Mouse (Mus musculus) macrophage (primary cell): Measurements from ENCODE around the gene Hnf1a. TPM values are rescaled to one million over a fixed set of nuclear protein-coding genes. Genes with fewer than 3 reads are reported as not detected.

Source experiments
- H3K27ac ChIP-seq: fragments of 350-480 bp; formaldehyde crosslinking; 2 replicates; pipeline ENCODE4 v1.9.0; 2021
- H3K36me3 ChIP-seq: fragments of 350-480 bp; formaldehyde crosslinking; 2 replicates; pipeline ENCODE4 v1.9.0; 2021; ENCODE audit errors: inconsistent target
- H3K4me3 ChIP-seq: fragments of 350-480 bp; formaldehyde crosslinking; 2 replicates; pipeline ENCODE4 v1.9.0; 2021; ENCODE audit errors: inconsistent target
- H3K79me2 ChIP-seq: fragments of 350-480 bp; formaldehyde crosslinking; 2 replicates; pipeline ENCODE4 v1.9.0; 2021; ENCODE audit errors: inconsistent target
- WGBS: methylation state at CpG from one replicate; pipeline ENCODE4 v1.1.7; 2026; ENCODE audit warnings: inconsistent platforms; ENCODE audit not compliant: missing documents; 5-methylcytosine and 5-hydroxymethylcytosine counted together
- polyA plus RNA-seq: library from polyadenylated mRNA; stranded (reverse); fragments of 250-400 nt; gene quantifications from 3 replicates; pipeline ENCODE4 v1.2.4, GENCODE M21; 2018; ENCODE audit warnings: inconsistent platforms
- total RNA-seq, 78 experiments: library from RNA; depleted of rRNA; stranded (reverse); fragments of 250-400 nt; gene quantifications; 1 replicate in 9 of 78; 2 replicates in 24 of 78; 3 replicates in 43 of 78; 4 replicates in 2 of 78; pipeline ENCODE4 v1.2.4; 2018; ENCODE audit warnings: inconsistent platforms in 56 of 78

The Hnf1a gene
- total RNA-seq (2018; cell fraction: chromatin; rRNA removed): not detected
- under 1 TPM in 1 of 26 experiments, not detected in 25; 0.05 TPM for total RNA-seq (2018; cell fraction: cytosol; rRNA removed)
- not detected for total RNA-seq (2018; cell fraction: nucleus; rRNA removed)
- not detected in 3 replicates for polyA plus RNA-seq

- H3K79me2 ChIP-seq: no peaks in the 10 kb centered on the region
- no peak within 1 kb of the TSS for H3K4me3 ChIP-seq
- no peak within 1 kb of the TSS for H3K27ac ChIP-seq
- WGBS: 95% methylated on average over 13 of the region's 17 CpGs
- no peaks in the 10 kb centered on the region for H3K36me3 ChIP-seq
Observed at GRCm38 (mm10) chr5:114970824-114971227, at the start of gene Hnf1a. TSS of gene Hnf1a (minus strand) at chr5:114971094.

- H3K4me3 ChIP-seq: no peak overlapping the region
- H3K36me3 ChIP-seq: no peaks in the 10 kb centered on the region
- H3K27ac ChIP-seq: no peak overlapping the region
- peaks cover 100% of the 10 kb centered on the region for H3K79me2 ChIP-seq
- 20% methylated on average over 4 of the region's 4 CpGs for WGBS
Observed at GRCm38 (mm10) chr5:115018813-115019212, 47.9 kb upstream of the Hnf1a start.

- 7% methylated on average over 2 of the region's 2 CpGs for WGBS
- H3K4me3 ChIP-seq: no peak overlapping the region
- no peaks in the 10 kb centered on the region for H3K36me3 ChIP-seq
- peaks cover 100% of the 10 kb centered on the region for H3K79me2 ChIP-seq
- H3K27ac ChIP-seq: no peak overlapping the region
Observed at GRCm38 (mm10) chr5:115018270-115018669, 47.4 kb upstream of the Hnf1a start.

GRCm38 (mm10) chr5:115015121-115015520 is 44.2 kb upstream of the Hnf1a start:
- H3K4me3 ChIP-seq: no peak overlapping the region
- 13% methylated on average over 4 of the region's 4 CpGs for WGBS
- H3K79me2 ChIP-seq: peaks cover 86% of the 10 kb centered on the region
- no peaks in the 10 kb centered on the region for H3K36me3 ChIP-seq
- no peak overlapping the region for H3K27ac ChIP-seq

- Histone ChIP-seq H3K79me2 (peaks cover 81% of the 10 kb centered on the region), H3K36me3 (no peaks in the 10 kb centered on the region), H3K4me3 (no peak overlapping the region), H3K27ac (no peak overlapping the region)
- 50% methylated on average over 1 of the region's 1 CpGs for WGBS
Observed at GRCm38 (mm10) chr5:115014570-115014969, 43.7 kb upstream of the Hnf1a start.

GRCm38 (mm10) chr5:115013436-115013835 is 42.5 kb upstream of the Hnf1a start:
- no peaks in the 10 kb centered on the region for H3K36me3 ChIP-seq
- no peak overlapping the region for H3K27ac ChIP-seq
- H3K4me3 ChIP-seq: no peak overlapping the region
- WGBS: 79% methylated on average over 3 of the region's 3 CpGs
- peaks cover 69% of the 10 kb centered on the region for H3K79me2 ChIP-seq

- under 1% methylated on average over 58 of the region's 63 CpGs for WGBS
Observed at GRCm38 (mm10) chr5:115011519-115012261, 40.8 kb upstream of the Hnf1a start.

GRCm38 (mm10) chr5:115011217-115011518 is 40.3 kb upstream of the Hnf1a start:
- Histone ChIP-seq H3K36me3 (no peaks in the 10 kb centered on the region), H3K27ac (no peak overlapping the region)

More at GRCm38 (mm10) chr5:115011519-115012261, 40.8 kb upstream of the Hnf1a start:
- H3K4me3 ChIP-seq: peak overlapping the region; percentile 82
- H3K79me2 ChIP-seq: peaks cover 52% of the 10 kb centered on the region
- peak overlapping the region; percentile 17 for H3K27ac ChIP-seq
- H3K36me3 ChIP-seq: no peaks in the 10 kb centered on the region

GRCm38 (mm10) chr5:115010577-115011216 is 39.8 kb upstream of the Hnf1a start, which contains the start of gene Sppl3:
TSS of gene Sppl3 (plus strand) at chr5:115011137.
- Histone ChIP-seq H3K36me3 (no peaks in the 10 kb centered on the region), H3K79me2 (peaks cover 42% of the 10 kb centered on the region), H3K4me3 (peak within 1 kb of the TSS; percentile 82), H3K27ac (peak within 1 kb of the TSS; percentile 46)
- 2% methylated on average over 53 of the region's 65 CpGs for WGBS

More at GRCm38 (mm10) chr5:115011217-115011518, 40.3 kb upstream of the Hnf1a start:
- 1% methylated on average over 15 of the region's 57 CpGs for WGBS
- H3K4me3 ChIP-seq: no peak overlapping the region
- peaks cover 47% of the 10 kb centered on the region for H3K79me2 ChIP-seq

GRCm38 (mm10) chr5:115009961-115010360 is 39.1 kb upstream of the Hnf1a start:
- Histone ChIP-seq H3K27ac (no peak overlapping the region), H3K36me3 (no peaks in the 10 kb centered on the region), H3K4me3 (no peak overlapping the region), H3K79me2 (peaks cover 34% of the 10 kb centered on the region)
- 63% methylated on average over 3 of the region's 3 CpGs for WGBS

GRCm38 (mm10) chr5:115009143-115009542 is 38.2 kb upstream of the Hnf1a start:
- WGBS: 97% methylated on average over 4 of the region's 6 CpGs
- H3K27ac ChIP-seq: no peak overlapping the region
- no peak overlapping the region for H3K4me3 ChIP-seq

GRCm38 (mm10) chr5:115008307-115008706 is 37.4 kb upstream of the Hnf1a start:
- H3K36me3 ChIP-seq: no peaks in the 10 kb centered on the region
- no peak overlapping the region for H3K4me3 ChIP-seq
- H3K79me2 ChIP-seq: peaks cover 18% of the 10 kb centered on the region
- WGBS: 97% methylated on average over 7 of the region's 7 CpGs
- no peak overlapping the region for H3K27ac ChIP-seq

More at GRCm38 (mm10) chr5:115009143-115009542, 38.2 kb upstream of the Hnf1a start:
- Histone ChIP-seq H3K79me2 (peaks cover 26% of the 10 kb centered on the region), H3K36me3 (no peaks in the 10 kb centered on the region)

GRCm38 (mm10) chr5:115007768-115008167 is 36.9 kb upstream of the Hnf1a start:
- H3K4me3 ChIP-seq: no peak overlapping the region

GRCm38 (mm10) chr5:115003224-115003873 is 32.5 kb upstream of the Hnf1a start:
- no peak overlapping the region for H3K4me3 ChIP-seq
- no peaks in the 10 kb centered on the region for H3K79me2 ChIP-seq
- no peak overlapping the region for H3K27ac ChIP-seq
- no peaks in the 10 kb centered on the region for H3K36me3 ChIP-seq
- 39% methylated on average over 13 of the region's 13 CpGs for WGBS

More at GRCm38 (mm10) chr5:115007768-115008167, 36.9 kb upstream of the Hnf1a start:
- no peaks in the 10 kb centered on the region for H3K36me3 ChIP-seq
- H3K79me2 ChIP-seq: peaks cover 13% of the 10 kb centered on the region
- H3K27ac ChIP-seq: no peak overlapping the region
- 93% methylated on average over 5 of the region's 5 CpGs for WGBS
